13 mouse cellular contexts compared by ENCODE assay signal in the genomic region with DNA sequence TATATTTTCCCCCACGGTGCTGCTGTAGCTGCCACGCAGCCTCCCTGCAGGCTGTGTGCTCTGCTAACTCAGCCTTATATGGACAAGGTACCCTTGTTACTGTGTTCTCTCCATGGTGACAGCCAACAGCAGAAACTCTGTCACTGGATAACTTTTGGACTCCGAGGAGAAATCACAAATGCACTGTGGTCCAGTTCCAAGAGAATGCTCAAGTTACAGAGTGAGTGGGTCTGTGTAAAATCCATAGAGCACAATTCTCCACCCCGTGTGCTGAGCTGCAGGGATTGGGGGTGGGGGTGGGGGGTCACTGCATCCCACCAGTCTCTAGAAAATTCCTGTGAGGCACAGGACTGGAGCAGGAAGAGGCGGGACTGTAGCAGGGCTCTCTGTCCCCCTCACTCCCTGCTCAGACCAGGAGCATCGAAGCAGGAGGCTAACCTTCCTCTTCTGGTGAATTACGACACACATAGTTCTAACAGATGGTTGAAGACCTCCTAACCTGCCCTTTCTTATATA. TPM values are rescaled to one million over a fixed set of nuclear protein-coding genes. Genes with fewer than 3 reads are reported as not detected.
DNase-seq lines count a peak whose midpoint lies in the region; ATAC-seq and TF ChIP-seq lines count a peak whose summit lies in the region.
"Had no signal": no experiment of that assay in that cellular context is flagged by ENCODE, and none has a peak within 500 bp of the region (broad histone marks: within the 10 kb centered on the region; RNA-seq: fewer than 3 reads in every experiment).

No protein-coding gene starts in this region.

- no peak overlapping the region for H3K9ac ChIP-seq in forebrain, postnatal 0 days
- no peak overlapping the region for H3K9ac ChIP-seq in kidney, embryonic 15.5 days
- H3K9ac ChIP-seq: forebrain, embryonic 15.5 days; midbrain, embryonic 12.5 days had no signal

- peaks cover 21% of the 10 kb centered on the region for H3K36me3 ChIP-seq in forebrain, embryonic 10.5 days (replicated peaks)
- H3K36me3 ChIP-seq in forebrain, postnatal 0 days (ENCODE audit: insufficient read depth): no peaks in the 10 kb centered on the region
- peaks cover 23% of the 10 kb centered on the region for H3K36me3 ChIP-seq in kidney, embryonic 15.5 days
- H3K36me3 ChIP-seq: forebrain, embryonic 15.5 days; midbrain, embryonic 12.5 days had no signal

- peak overlapping the region; percentile 60 for H3K27ac ChIP-seq in forebrain, embryonic 10.5 days
- H3K27ac ChIP-seq in forebrain, postnatal 0 days (ENCODE audit: low read depth, low read length): no peak overlapping the region
- peak overlapping the region; percentile 90 for H3K27ac ChIP-seq in kidney, embryonic 15.5 days
- H3K27ac ChIP-seq: forebrain, embryonic 15.5 days; midbrain, embryonic 12.5 days had no signal

- no peaks in the 10 kb centered on the region for H3K27me3 ChIP-seq in forebrain, embryonic 10.5 days (ENCODE audit: poor library complexity, severe bottlenecking)
- H3K27me3 ChIP-seq in forebrain, postnatal 0 days (ENCODE audit: insufficient read depth, low read length): no peaks in the 10 kb centered on the region
- H3K27me3 ChIP-seq in kidney, embryonic 15.5 days: no peaks in the 10 kb centered on the region
- H3K27me3 ChIP-seq: forebrain, embryonic 15.5 days; midbrain, embryonic 12.5 days had no signal

- no peak for DNase-seq in forebrain, embryonic 10.5 days (ENCODE audit: extremely low spot score, low spot score)
- no peak for DNase-seq in forebrain, postnatal 0 days
- DNase-seq in kidney, postnatal 14 days: no peak
- peak; percentile 35 for DNase-seq in forelimb bud, embryonic 11.5 days (ENCODE audit: low read depth, low spot score)
- peak; percentile 48 for DNase-seq in mesoderm, embryonic 11.5 days (ENCODE audit: low read depth, low spot score)
- DNase-seq in layer of hippocampus, adult 8-10 months (ENCODE audit: low spot score in 2 of 2): no peak
- DNase-seq in T-cell, adult 2 months (ENCODE audit: low spot score): no peak
- DNase-seq: adrenal gland, adult 8-10 months; cerebellum, adult 18-20 months had no signal

- no peak for TF ChIP-seq CTCF in forebrain, postnatal 0 days (IDR thresholded peaks at IDR 0.05; ENCODE audit: low read depth)

- H3K4me3 ChIP-seq in forebrain, embryonic 10.5 days: no peak overlapping the region
- no peak overlapping the region for H3K4me3 ChIP-seq in forebrain, postnatal 0 days (ENCODE audit: low read depth, low read length)
- no peak overlapping the region for H3K4me3 ChIP-seq in kidney, embryonic 15.5 days (replicated peaks)
- H3K4me3 ChIP-seq: forebrain, embryonic 15.5 days; midbrain, embryonic 12.5 days had no signal

- 73% methylated on average over 7 of the region's 7 CpGs for WGBS in forebrain, embryonic 10.5 days
- 74% methylated on average over 7 of the region's 7 CpGs for WGBS in forebrain, postnatal 0 days
- 10% methylated on average over 7 of the region's 7 CpGs for WGBS in kidney, embryonic 15.5 days

- H3K4me2 ChIP-seq in forebrain, postnatal 0 days (ENCODE audit: low read depth): no peak overlapping the region
- H3K4me2 ChIP-seq in kidney, embryonic 15.5 days: 0 out of 2 replicates have a peak overlapping the region, but pooled peaks have one; percentile 10
- H3K4me2 ChIP-seq: forebrain, embryonic 15.5 days; midbrain, embryonic 12.5 days had no signal

- H3K9me3 ChIP-seq in forebrain, embryonic 10.5 days: no peaks in the 10 kb centered on the region
- H3K9me3 ChIP-seq in forebrain, postnatal 0 days (ENCODE audit: low read length): no peaks in the 10 kb centered on the region
- H3K9me3 ChIP-seq in kidney, embryonic 15.5 days (replicated peaks): no peaks in the 10 kb centered on the region
- H3K9me3 ChIP-seq: forebrain, embryonic 15.5 days had no signal

- no peak for ATAC-seq in forebrain, postnatal 0 days
- peak; percentile 63 for ATAC-seq in kidney, embryonic 15.5 days (replicated peaks; ENCODE audit: low FRiP score)
- ATAC-seq: forebrain, embryonic 15.5 days had no signal

- peaks cover 45% of the 10 kb centered on the region for H3K4me1 ChIP-seq in forebrain, embryonic 10.5 days
- peaks cover 8% of the 10 kb centered on the region for H3K4me1 ChIP-seq in forebrain, postnatal 0 days (ENCODE audit: insufficient read depth)
- peaks cover 68% of the 10 kb centered on the region for H3K4me1 ChIP-seq in kidney, embryonic 15.5 days

RNA-seq across cellular contexts. Expression of a gene that starts 45.4 kb away (rescaled TPM):
- polyA plus RNA-seq in forebrain, embryonic 10.5 days (2016; fragmentation: Nextera tagmentation; extraction: Ambion mirVana): 123 and 129 TPM in 2 replicates
- total RNA-seq in forebrain, postnatal 0 days (2014; rRNA removed): 114 and 217 TPM in 2 replicates
- polyA plus RNA-seq in forebrain, postnatal 0 days (2015; fragmentation: Nextera tagmentation; extraction: Ambion mirVana): 43.1 and 45.1 TPM in 2 replicates
- 297 and 335 TPM in 2 replicates for polyA plus RNA-seq in kidney, embryonic 15.5 days (2015; fragmentation: Nextera tagmentation; extraction: Ambion mirVana)
- total RNA-seq in layer of hippocampus, adult 8-10 months (2022): 10 to 100 TPM; 34.9 to 38.4 (median 36.1) TPM
- total RNA-seq: MEL had no signal

RNA-seq across cellular contexts. Expression of a gene that starts 45.4 kb away (rescaled TPM):
- polyA plus RNA-seq in forebrain, embryonic 10.5 days (2016; fragmentation: Nextera tagmentation; extraction: Ambion mirVana): 47.1 and 49.4 TPM in 2 replicates
- total RNA-seq in forebrain, postnatal 0 days (2014; rRNA removed): 57.0 and 95.7 TPM in 2 replicates
- polyA plus RNA-seq in forebrain, postnatal 0 days (2015; fragmentation: Nextera tagmentation; extraction: Ambion mirVana): 23.1 and 26.6 TPM in 2 replicates
- 108 and 116 TPM in 2 replicates for polyA plus RNA-seq in kidney, embryonic 15.5 days (2015; fragmentation: Nextera tagmentation; extraction: Ambion mirVana)
- 10 to 100 TPM; 39.6 to 55.5 (median 43.9) TPM for total RNA-seq in layer of hippocampus, adult 8-10 months (2022)

Comparison
In these comparisons a context has a peak if more than half of its experiments do, and no peak if none do; other contexts are left out.
1. DNase-seq: peak in forelimb bud, embryonic 11.5 days (single experiment) and mesoderm, embryonic 11.5 days (single experiment); none in forebrain, embryonic 10.5 days (single experiment), forebrain, postnatal 0 days (single experiment), kidney, postnatal 14 days (single experiment), layer of hippocampus, adult 8-10 months (0 of 2) and T-cell, adult 2 months (single experiment).